Mouse (Mus musculus): Measurements from ENCODE around the gene Emid1. TPM values are rescaled to one million over a fixed set of nuclear protein-coding genes. Genes with fewer than 3 reads are reported as not detected.
"Not testable (repeated sequence)": the region's sequence is repeated elsewhere in the genome, so short reads cannot be mapped to it uniquely, and the experiment has no call there.

The Emid1 gene
- total RNA-seq, 2 experiments from 2014 or later: 4.4 to 4.7 TPM

DNA sequence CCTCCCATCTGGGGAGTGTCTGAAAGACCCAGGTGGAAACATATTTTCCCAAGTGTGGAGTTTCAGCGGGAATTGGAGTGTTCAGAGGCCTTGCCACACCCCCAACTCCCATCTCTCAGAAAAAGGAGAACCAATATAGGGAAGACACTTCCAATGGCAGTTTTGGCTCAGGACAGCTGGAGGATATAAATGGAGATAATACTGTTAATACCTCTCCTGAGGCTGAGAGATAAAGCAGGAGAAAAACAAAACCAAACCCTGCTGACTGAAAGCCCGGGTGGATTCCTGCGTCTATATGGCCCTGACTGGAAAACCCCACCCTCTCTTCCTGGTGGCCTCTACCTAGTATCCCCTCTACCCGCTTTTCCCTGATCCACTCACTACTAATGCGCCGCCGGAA is 49.7 kb downstream of the Emid1 start:
- DNase-seq: no peak

GRCm38 (mm10) chr11:5101641-5102040 is 50.4 kb downstream of the Emid1 start:
- DNase-seq: peak; percentile 5

GRCm38 (mm10) chr11:5100801-5101200 is 51.3 kb downstream of the Emid1 start:
- DNase-seq: no peak

DNA sequence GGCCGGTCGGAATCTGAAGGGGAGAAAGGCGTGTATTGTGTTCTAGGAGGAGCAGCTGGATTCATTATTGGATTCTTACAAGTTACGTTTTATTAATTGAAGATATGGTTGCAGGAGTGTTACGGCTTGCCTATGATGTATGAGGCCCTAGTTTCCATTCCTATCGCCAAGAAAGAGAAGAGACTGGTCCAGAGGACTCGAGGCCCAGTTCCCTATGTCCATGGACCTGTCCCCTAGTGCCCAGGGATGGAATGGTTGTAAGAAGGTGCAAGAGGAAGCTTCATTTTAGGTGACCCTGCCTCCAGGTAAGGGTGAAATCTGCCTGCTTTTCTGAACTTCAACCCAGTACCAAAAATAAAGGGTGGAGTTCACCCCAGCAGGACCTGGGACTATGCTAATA is 51.8 kb downstream of the Emid1 start:
- no peak for DNase-seq

DNA sequence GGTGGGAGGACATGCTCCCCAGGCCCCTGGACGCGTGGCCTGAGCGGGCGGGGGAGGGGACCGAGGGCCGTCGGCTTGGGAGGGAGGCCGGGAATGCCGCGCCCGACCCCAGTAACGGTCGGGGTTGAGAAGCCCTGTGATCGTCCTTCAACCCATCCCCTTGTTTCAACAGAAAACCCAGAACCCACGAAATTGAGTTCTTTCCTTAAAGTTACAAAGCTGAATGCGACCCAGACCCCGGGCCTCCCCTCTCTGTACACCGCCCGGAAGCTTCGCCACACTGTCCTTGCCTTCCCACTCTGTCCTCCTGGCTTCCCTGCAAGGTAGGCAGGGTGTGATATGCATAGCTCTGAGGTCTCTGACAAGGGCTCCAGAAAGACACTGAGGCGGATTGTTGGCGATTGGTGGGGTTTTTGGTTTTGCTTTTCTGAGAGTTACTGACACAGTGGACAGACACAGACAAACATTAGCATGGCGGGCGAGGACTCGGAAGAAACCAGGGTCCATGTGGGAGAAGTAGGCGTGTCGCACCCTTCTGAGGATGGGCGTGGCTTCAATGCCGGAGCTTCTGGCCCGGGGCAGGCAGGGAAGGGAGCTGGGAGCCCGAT is 52.4 kb downstream of the Emid1 start:
- DNase-seq: peak; percentile 87

DNA sequence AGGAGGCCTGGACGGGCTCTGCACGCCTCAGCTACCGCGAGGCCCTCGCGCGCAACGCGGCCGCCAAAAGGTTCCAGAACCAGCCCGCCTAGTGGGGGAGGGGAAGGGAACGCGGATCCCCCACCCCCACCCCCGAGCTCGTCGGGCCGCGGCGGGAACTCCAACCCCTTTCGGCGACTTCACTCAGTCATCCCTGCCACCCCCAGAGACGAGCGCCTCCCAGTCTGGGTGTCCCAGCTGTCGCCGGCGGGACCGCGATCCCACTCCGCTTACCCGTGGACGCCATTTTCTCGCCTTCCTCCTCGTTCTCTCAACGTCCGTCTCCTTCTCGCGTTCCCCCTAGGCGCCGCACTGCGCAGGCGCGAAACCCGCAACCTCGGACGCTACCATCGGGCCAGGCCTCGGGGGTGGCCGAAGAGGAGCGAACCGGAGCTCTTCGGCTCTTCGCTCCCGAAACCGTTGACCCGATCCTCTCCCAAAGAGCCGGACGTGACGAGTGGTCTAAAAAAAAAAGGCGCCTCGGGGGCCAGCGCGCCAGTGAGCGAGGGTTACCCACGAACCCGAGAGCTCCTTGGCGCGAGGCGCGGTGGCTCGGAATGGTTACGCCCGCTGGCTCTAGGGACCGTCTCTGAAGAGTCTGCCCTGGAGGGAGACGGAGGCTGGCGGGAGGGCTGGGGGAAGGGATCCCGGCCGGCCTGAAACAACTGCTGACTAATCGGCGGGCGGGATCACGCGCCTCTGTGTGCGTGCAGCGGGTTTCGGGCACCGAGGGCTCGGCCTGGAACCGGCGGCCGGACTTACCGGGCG is 53.1 kb downstream of the Emid1 start, which contains the start of the genes Rhbdd3 and Ewsr1:
TSS of gene Rhbdd3 (plus strand) at position 191 of the 807 bp plus-strand sequence.
TSS of gene Ewsr1 (minus strand) at position 531 of the 807 bp plus-strand sequence.
- DNase-seq: peak; percentile 99

- DNase-seq: peak; percentile 40
Observed at GRCm38 (mm10) chr11:5098035-5098735, 53.9 kb downstream of the Emid1 start.

GRCm38 (mm10) chr11:5096480-5097020 is 55.5 kb downstream of the Emid1 start:
- no peak for DNase-seq

GRCm38 (mm10) chr11:5095877-5096276 is 56.2 kb downstream of the Emid1 start:
- DNase-seq: no peak

DNA sequence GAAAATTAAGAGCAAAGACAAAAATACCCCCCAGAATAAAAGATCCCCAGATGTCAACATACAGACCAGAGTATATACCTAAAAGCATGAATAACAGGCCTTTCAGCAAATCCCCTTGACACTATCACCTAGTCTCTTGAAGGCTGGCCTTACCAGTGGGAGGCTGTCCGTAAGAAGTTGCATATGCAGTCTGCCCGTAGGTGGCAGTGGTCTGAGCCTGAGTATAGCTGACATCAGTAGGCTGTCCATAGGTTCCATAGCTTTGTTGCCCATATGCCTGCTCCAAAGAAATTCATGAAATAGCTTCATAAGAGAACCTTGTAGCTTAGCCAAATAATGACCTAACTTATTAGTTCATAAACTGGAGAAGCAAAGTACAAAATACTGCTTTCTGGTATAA is 60.4 kb downstream of the Emid1 start:
- DNase-seq: no peak

- DNase-seq: no peak
Observed at GRCm38 (mm10) chr11:5089147-5089546, 62.9 kb downstream of the Emid1 start.

DNA sequence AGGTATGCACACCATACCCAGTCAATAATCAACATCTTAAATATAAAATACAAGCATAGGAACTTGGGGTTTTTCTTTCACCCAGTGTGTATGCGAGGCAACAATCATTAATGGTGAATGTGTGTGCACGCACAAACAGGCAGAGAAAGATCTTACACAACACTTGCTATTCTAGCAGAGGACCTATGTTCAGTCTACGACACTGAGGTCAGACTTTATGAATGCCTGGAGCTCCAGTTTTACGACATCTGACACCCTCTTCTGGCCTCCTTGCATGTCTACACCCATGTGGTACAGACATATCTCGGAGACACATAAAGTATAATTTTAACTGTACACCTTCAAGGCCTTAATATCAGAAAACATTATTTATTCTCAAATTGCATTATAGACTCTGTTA is 75.2 kb downstream of the Emid1 start:
- DNase-seq: not testable (repeated sequence)

DNA sequence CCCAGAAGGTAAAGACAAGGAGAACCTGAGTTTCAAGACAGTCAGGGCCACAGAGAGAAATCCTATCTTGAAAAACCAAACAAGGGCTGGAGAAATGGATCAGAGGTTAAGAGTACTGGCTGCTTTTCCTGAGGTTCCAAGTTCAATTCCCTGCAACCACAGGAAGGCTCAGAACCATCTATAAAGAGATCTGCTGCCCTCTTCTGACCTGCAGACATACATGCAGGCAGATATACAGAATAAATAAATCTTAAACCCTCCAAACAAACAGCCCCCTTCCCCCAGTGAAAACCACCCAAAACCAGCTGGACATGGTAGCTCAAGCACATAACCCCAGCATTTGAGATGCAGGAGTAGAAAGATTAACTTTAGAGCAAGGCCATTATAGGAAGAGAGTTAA is 76.3 kb downstream of the Emid1 start:
- DNase-seq: no peak

GRCm38 (mm10) chr11:5074882-5075281 is 77.2 kb downstream of the Emid1 start:
- DNase-seq: peak; percentile 43

GRCm38 (mm10) chr11:5068126-5068971 is 83.7 kb downstream of the Emid1 start:
- no peak for DNase-seq

DNA sequence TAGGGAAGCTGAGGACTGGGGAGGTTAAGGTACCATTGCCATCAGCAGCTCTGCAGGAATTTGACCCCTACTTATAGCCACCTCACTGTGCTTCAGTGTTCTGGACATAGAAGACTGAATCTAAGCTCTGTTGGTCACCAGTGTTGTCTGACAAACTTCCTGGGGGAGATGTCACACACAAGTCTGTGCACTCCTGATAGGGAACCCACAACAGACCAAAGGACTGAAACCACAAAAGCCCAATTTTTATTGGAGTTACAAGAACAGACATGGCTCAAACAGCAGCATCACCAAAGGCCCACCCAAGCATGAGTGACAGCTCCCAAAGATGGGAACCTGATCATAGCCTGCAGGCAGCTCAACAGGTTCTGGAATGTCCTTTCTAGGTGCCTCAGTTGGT is 85.0 kb downstream of the Emid1 start:
- DNase-seq: no peak

DNA sequence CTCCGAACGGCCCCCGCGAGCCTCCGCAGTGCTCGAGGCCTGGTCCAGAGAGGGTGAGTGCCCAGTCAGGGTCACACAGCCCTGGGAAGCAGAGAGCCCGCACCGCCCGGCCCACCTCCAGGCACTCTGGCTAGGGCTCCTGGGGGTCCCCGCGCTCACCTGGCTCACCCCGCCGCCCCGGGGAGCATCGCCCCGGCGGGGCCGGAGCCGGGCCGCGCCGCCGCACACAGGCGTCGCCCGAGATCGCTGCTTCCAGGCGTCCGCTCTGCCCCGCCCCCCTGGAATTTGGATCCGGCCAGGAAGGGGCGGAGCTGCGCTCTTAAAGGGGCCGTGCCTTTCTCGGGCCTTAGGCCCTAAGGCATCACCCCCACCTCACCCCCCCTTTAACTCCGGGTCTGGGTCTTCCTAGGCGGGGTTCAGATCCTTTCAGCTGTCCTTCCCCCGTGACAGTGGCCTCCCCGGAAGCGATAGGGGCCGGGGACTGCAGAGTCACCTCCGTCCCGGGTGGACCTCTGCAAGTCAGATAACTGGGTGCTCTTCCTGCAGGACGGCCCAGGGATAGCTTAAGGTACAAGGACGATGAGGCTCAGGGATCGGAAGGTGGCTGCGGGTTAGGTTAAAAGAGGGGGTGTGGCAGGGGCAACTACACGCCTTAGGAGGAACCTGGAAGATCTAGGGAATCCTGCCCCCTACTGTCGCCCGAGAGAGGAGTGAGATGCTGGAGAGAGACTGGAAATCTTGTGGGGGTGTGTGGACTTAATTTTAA is 86.8 kb downstream of the Emid1 start, which contains the start of gene Gas2l1:
TSS of gene Gas2l1 (minus strand) at position 272 of the 766 bp plus-strand sequence.
- DNase-seq: peak; percentile 94

DNA sequence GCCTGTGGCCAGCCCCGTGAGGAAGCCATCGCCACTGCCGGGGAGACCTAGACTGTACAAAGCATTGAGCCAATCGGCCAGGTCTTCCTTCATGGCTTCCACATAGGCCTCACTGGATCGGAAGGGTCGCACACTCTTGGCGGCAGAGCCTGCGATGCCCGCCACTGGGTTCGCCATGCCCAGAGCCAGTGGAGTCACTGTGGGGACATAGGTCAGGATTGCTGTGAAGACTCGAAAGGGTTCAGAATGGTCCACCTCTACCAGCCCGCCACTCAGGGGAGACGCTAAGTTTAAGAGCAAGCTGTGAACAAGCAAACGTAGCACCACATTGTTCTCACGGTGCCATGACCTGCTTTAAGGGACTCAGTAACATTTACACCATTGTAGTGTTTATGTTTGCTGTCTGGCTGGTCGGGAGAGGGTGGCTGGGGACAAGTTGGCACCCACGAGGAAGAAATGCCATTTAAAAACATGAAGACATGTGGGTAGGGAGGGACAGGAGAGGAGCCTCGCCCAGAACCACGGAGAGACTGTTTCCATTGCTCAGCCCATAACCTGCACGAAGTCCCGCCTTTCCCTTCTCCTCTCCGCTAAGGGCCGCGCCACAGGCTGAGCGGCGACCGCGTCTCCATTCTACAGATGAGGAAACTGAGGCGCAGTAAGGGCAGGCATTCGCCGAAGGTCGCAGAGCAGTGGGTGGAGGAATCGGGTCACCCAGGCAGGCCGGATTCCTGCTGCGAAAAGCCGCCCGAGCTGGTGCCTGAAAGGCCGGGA is 87.6 kb downstream of the Emid1 start:
- DNase-seq: no peak

DNA sequence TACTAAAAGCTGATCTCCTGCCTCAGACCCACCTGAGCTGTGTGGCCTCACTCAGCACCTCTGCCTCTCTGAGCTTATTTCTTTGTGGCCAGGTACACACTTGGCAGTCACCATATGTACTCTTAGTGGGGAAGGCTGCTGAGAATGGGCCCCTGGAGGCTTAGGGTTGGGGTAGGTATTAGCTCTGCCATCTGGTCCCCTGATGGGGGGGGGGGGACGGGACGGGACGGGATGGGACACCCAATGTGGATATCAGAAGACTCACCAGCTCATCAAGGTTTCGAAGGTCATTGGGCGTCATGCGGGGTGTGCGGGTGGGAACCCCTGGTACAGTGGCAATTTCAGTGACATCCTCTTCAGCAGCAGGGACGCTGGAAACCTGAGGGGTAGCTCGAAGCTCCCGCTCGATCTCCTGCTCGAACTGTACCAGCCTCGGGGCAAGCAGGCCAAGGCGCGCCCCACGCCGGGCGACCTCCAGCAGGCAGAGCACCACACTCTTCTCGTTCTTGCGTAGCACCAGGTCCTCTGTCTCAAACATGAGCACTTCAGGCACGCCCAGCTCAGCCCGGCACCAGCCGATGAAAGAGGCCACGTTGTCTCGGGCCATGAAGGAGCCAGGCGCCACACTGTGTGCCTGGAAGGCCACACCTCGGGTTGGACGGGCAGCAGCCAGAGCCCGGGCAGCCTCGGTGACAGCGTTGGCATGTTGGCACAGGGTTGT is 88.3 kb downstream of the Emid1 start:
- peak; percentile 27 for DNase-seq
